In the genomic region with DNA sequence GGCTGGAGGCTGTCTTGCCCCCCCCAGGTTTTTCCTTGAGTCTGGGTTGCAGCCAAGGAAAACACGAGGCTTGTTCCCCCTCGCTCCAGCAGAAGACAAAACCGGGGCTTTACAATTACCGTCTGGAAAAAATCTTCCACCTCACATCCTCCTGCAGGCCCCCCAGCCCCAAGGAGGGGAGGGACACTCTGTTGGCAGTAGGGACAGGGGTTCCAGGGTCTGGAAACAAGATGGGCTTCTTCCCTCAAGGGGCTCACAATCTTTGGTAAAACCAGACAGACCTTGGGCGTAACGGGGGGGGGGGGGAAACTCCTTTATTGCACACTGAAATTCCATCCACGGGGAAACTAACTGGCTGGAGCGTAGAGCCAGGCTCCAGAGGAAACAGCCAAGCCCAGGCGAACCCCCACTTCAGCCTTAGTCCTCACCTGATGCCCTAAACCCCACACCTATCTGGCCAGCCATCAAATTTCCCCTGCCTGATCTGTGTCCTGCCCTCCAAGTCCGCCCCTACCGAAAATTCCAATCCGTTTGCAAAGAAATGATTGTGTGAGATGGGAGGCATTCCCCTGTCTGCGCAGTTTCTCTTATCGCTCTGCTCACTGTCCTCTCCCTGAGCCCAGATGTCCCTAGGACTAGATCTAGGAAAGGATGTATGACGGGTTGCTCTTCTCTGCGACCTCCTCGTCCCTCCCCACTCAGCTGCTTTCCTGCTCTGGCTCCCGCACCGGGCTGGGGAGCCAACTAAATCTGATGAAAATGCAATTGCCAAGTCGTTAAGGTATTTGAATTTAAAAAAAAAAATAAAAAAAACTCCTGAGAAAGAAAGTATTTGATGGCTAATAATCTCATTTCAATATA, we compare ENCODE assay signal across 15 mouse cellular contexts. TPM values are rescaled to one million over a fixed set of nuclear protein-coding genes. Genes with fewer than 3 reads are reported as not detected.
DNase-seq lines count a peak whose midpoint lies in the region; ATAC-seq and TF ChIP-seq lines count a peak whose summit lies in the region.
"Had no signal": no experiment of that assay in that cellular context is flagged by ENCODE, and none has a peak within 500 bp of the region (broad histone marks: within the 10 kb centered on the region; RNA-seq: fewer than 3 reads in every experiment).

No protein-coding gene starts in this region.

- peaks cover 7% of the 10 kb centered on the region; the same call in 1 of the 2 replicates for H3K9me3 ChIP-seq in hindbrain, embryonic 10.5 days
- 0 out of 2 replicates have a peak, but pooled peaks cover 4% of the 10 kb centered on the region for H3K9me3 ChIP-seq in hindbrain, embryonic 12.5 days (replicated peaks)
- no peaks in the 10 kb centered on the region for H3K9me3 ChIP-seq in embryonic facial prominence, embryonic 13.5 days
- H3K9me3 ChIP-seq in midbrain, embryonic 13.5 days, result no peaks in the 10 kb centered on the region; the same call in 1 of the 2 replicates

- H3K36me3 ChIP-seq in hindbrain, embryonic 10.5 days, result no peaks in the 10 kb centered on the region
- H3K36me3 ChIP-seq in hindbrain, embryonic 12.5 days, result no peaks in the 10 kb centered on the region
- no peaks in the 10 kb centered on the region for H3K36me3 ChIP-seq in embryonic facial prominence, embryonic 13.5 days
- H3K36me3 ChIP-seq in midbrain, embryonic 13.5 days, result no peaks in the 10 kb centered on the region
- H3K36me3 ChIP-seq: kidney, embryonic 15.5 days had no signal

- no peak for ATAC-seq in hindbrain, embryonic 12.5 days (ENCODE audit: low FRiP score)
- ATAC-seq in embryonic facial prominence, embryonic 13.5 days (ENCODE audit: insufficient number of reproducible peaks, insufficient read depth, low FRiP score, low TSS enrichment, low read depth), result no peak
- no peak for ATAC-seq in midbrain, embryonic 13.5 days

- DNase-seq in hindbrain, embryonic 10.5 days (ENCODE audit: low spot score), result peak; percentile 17
- DNase-seq in brain, embryonic 14.5 days (ENCODE audit: low read depth), result peak; percentile 20
- no peak for DNase-seq in right cerebral cortex, postnatal 4 days
- DNase-seq in left cerebral cortex, postnatal 36 days (ENCODE audit: low spot score in 2 of 2), result no peak
- DNase-seq: cerebellum, postnatal 36 days; lung, adult 18-20 months had no signal

- 7% methylated on average over 20 of the region's 20 CpGs for WGBS in hindbrain, embryonic 10.5 days
- 5% methylated on average over 20 of the region's 20 CpGs for WGBS in hindbrain, embryonic 12.5 days
- 2% methylated on average over 20 of the region's 20 CpGs for WGBS in embryonic facial prominence, embryonic 13.5 days
- 7% methylated on average over 20 of the region's 20 CpGs for WGBS in midbrain, embryonic 13.5 days

- TF ChIP-seq POLR2A in brain, embryonic 14.5 days (IDR thresholded peaks at IDR 0.05; ENCODE audit: borderline replicate concordance, extremely low read depth, insufficient read depth, insufficient read length, poor library complexity, severe bottlenecking), result no peak

- H3K9ac ChIP-seq in hindbrain, embryonic 12.5 days, result no peak overlapping the region
- no peak overlapping the region for H3K9ac ChIP-seq in embryonic facial prominence, embryonic 13.5 days
- H3K9ac ChIP-seq in midbrain, embryonic 13.5 days (replicated peaks), result no peak overlapping the region
- H3K9ac ChIP-seq: kidney, embryonic 15.5 days had no signal

- peaks cover 64% of the 10 kb centered on the region for H3K4me1 ChIP-seq in hindbrain, embryonic 10.5 days (replicated peaks)
- peaks cover 55% of the 10 kb centered on the region for H3K4me1 ChIP-seq in hindbrain, embryonic 12.5 days
- peaks cover 54% of the 10 kb centered on the region for H3K4me1 ChIP-seq in embryonic facial prominence, embryonic 13.5 days
- H3K4me1 ChIP-seq in midbrain, embryonic 13.5 days (replicated peaks), result peaks cover 56% of the 10 kb centered on the region

- TF ChIP-seq CTCF in brain, embryonic 14.5 days (IDR thresholded peaks at IDR 0.05; ENCODE audit: borderline replicate concordance, extremely low read depth, insufficient read depth, insufficient read length), result no peak

- H3K27ac ChIP-seq in hindbrain, embryonic 10.5 days, result peak overlapping the region; percentile 17
- H3K27ac ChIP-seq in hindbrain, embryonic 12.5 days, result no peak overlapping the region
- H3K27ac ChIP-seq in embryonic facial prominence, embryonic 13.5 days, result 0 out of 2 replicates have a peak overlapping the region, but pooled peaks have one; percentile 17
- no peak overlapping the region for H3K27ac ChIP-seq in midbrain, embryonic 13.5 days
- H3K27ac ChIP-seq: kidney, embryonic 15.5 days had no signal

- H3K27me3 ChIP-seq in hindbrain, embryonic 10.5 days (ENCODE audit: insufficient read depth, poor library complexity, severe bottlenecking), result peaks cover 75% of the 10 kb centered on the region
- peaks cover 70% of the 10 kb centered on the region for H3K27me3 ChIP-seq in hindbrain, embryonic 12.5 days
- peaks cover 65% of the 10 kb centered on the region for H3K27me3 ChIP-seq in embryonic facial prominence, embryonic 13.5 days
- H3K27me3 ChIP-seq in midbrain, embryonic 13.5 days, result peaks cover 67% of the 10 kb centered on the region
- H3K27me3 ChIP-seq: CH12.LX had no signal

- H3K4me2 ChIP-seq in hindbrain, embryonic 12.5 days (replicated peaks), result no peak overlapping the region; the same call in 1 of the 2 replicates
- H3K4me2 ChIP-seq in embryonic facial prominence, embryonic 13.5 days, result peak overlapping the region; percentile 40
- H3K4me2 ChIP-seq in midbrain, embryonic 13.5 days (replicated peaks), result peak overlapping the region; percentile 45

- H3K4me3 ChIP-seq in hindbrain, embryonic 10.5 days, result peak overlapping the region; percentile 51; the same call in 1 of the 2 replicates
- no peak overlapping the region for H3K4me3 ChIP-seq in hindbrain, embryonic 12.5 days
- H3K4me3 ChIP-seq in embryonic facial prominence, embryonic 13.5 days, result peak overlapping the region; percentile 7
- H3K4me3 ChIP-seq in midbrain, embryonic 13.5 days (replicated peaks), result no peak overlapping the region

- intact Hi-C loops in left cerebral cortex, postnatal 36 days (cut with DNase I), result loop anchor here (5.0 kb wide), 1 partner anchor 173 kb away; the partner anchor contains the start of gene Foxp4

RNA-seq across cellular contexts. Expression of gene 1700067P10Rik, which starts 5.9 kb away (rescaled TPM):
- 0.14 and 0.20 TPM in 2 replicates for polyA plus RNA-seq in hindbrain, embryonic 10.5 days (2016; fragmentation: Nextera tagmentation; extraction: Ambion mirVana)
- 0.26 TPM in 1 of 2 replicates, not detected in the other for polyA plus RNA-seq in hindbrain, embryonic 12.5 days (2016; fragmentation: Nextera tagmentation; extraction: Ambion mirVana)
- polyA plus RNA-seq in brain, embryonic 14.5 days (2012; rRNA removed), result not detected in 2 replicates
- polyA plus RNA-seq in embryonic facial prominence, embryonic 13.5 days (2015; fragmentation: Nextera tagmentation; extraction: Ambion mirVana), result not detected in 2 replicates
- polyA plus RNA-seq in midbrain, embryonic 13.5 days (2015; fragmentation: Nextera tagmentation; extraction: Ambion mirVana), result 0.34 TPM in 1 of 2 replicates, not detected in the other
- total RNA-seq in left cerebral cortex, postnatal 36 days (2021), result not detected
- total RNA-seq: CH12.LX; left cerebral cortex, adult 18-20 months had no signal
- polyA plus RNA-seq: heart, embryonic 11.5 days; kidney, embryonic 15.5 days; stomach, embryonic 14.5 days had no signal

RNA-seq across cellular contexts. Expression of gene 9830107B12Rik, which starts 51.0 kb away (rescaled TPM):
- polyA plus RNA-seq in hindbrain, embryonic 10.5 days (2016; fragmentation: Nextera tagmentation; extraction: Ambion mirVana), result not detected in 2 replicates
- polyA plus RNA-seq in hindbrain, embryonic 12.5 days (2016; fragmentation: Nextera tagmentation; extraction: Ambion mirVana), result 0.10 TPM in 1 of 2 replicates, not detected in the other
- not detected in 2 replicates for polyA plus RNA-seq in brain, embryonic 14.5 days (2012; rRNA removed)
- not detected in 2 replicates for polyA plus RNA-seq in embryonic facial prominence, embryonic 13.5 days (2015; fragmentation: Nextera tagmentation; extraction: Ambion mirVana)
- not detected in 2 replicates for polyA plus RNA-seq in midbrain, embryonic 13.5 days (2015; fragmentation: Nextera tagmentation; extraction: Ambion mirVana)
- not detected for total RNA-seq in left cerebral cortex, postnatal 36 days (2021)
- total RNA-seq: CH12.LX; left cerebral cortex, adult 18-20 months had no signal
- polyA plus RNA-seq: frontal cortex, adult 2 months; heart, embryonic 11.5 days; kidney, embryonic 15.5 days; stomach, embryonic 14.5 days had no signal

RNA-seq across cellular contexts. Expression of gene 1700122O11Rik, which starts 57.0 kb away (rescaled TPM):
- polyA plus RNA-seq in hindbrain, embryonic 10.5 days (2016; fragmentation: Nextera tagmentation; extraction: Ambion mirVana), result not detected in 2 replicates
- not detected in 2 replicates for polyA plus RNA-seq in hindbrain, embryonic 12.5 days (2016; fragmentation: Nextera tagmentation; extraction: Ambion mirVana)
- not detected in 2 replicates for polyA plus RNA-seq in brain, embryonic 14.5 days (2012; rRNA removed)
- polyA plus RNA-seq in embryonic facial prominence, embryonic 13.5 days (2015; fragmentation: Nextera tagmentation; extraction: Ambion mirVana), result not detected in 2 replicates
- polyA plus RNA-seq in midbrain, embryonic 13.5 days (2015; fragmentation: Nextera tagmentation; extraction: Ambion mirVana), result not detected in 2 replicates
- total RNA-seq in left cerebral cortex, postnatal 36 days (2021), result not detected
- total RNA-seq: CH12.LX; left cerebral cortex, adult 18-20 months had no signal
- polyA plus RNA-seq: frontal cortex, adult 2 months; heart, embryonic 11.5 days; kidney, embryonic 15.5 days; stomach, embryonic 14.5 days had no signal

Comparison
In these comparisons a context has a peak if more than half of its experiments do, and no peak if none do; other contexts are left out.
1. H3K27ac ChIP-seq: peak in hindbrain, embryonic 10.5 days (single experiment) and embryonic facial prominence, embryonic 13.5 days (single experiment); none in hindbrain, embryonic 12.5 days (single experiment) and midbrain, embryonic 13.5 days (single experiment).
2. H3K4me3 ChIP-seq: peak in hindbrain, embryonic 10.5 days (single experiment) and embryonic facial prominence, embryonic 13.5 days (single experiment); none in hindbrain, embryonic 12.5 days (single experiment) and midbrain, embryonic 13.5 days (single experiment).
3. DNase-seq: peak in hindbrain, embryonic 10.5 days (single experiment) and brain, embryonic 14.5 days (single experiment); none in right cerebral cortex, postnatal 4 days (single experiment) and left cerebral cortex, postnatal 36 days (0 of 2).